Mouse (Mus musculus) splenic B cell, adult 2 months (primary cell): ENCODE results near the gene Yipf3.
A peak's percentile ranks its signal among the peaks of the same experiment; 100 is the strongest.

Source experiments
- DNase-seq: peaks from one replicate; pipeline ENCODE4 v3.0.0-alpha.2; 2011; ENCODE audit warnings: low read depth, low spot score
- H3K27me3 ChIP-seq: 2 replicates; pipeline ENCODE4 v1.6.1; 2012; ENCODE audit warnings: mild to moderate bottlenecking, low read length, moderate library complexity, mixed read lengths; ENCODE audit not compliant: control insufficient read depth, poor library complexity, insufficient read depth, severe bottlenecking
- H3K36me3 ChIP-seq: 2 replicates; pipeline ENCODE4 v1.6.1; 2012; ENCODE audit warnings: mild to moderate bottlenecking, low read length, moderate library complexity, mixed read lengths; ENCODE audit not compliant: control insufficient read depth, poor library complexity, insufficient read depth, severe bottlenecking

Yipf3 gene

GRCm38 (mm10) chr17:46284653-46285052 lies 36.8 kb downstream of the Yipf3 start:
- no peaks in the 10 kb centered on the region for H3K27me3 ChIP-seq
- H3K36me3 ChIP-seq = no peaks in the 10 kb centered on the region; the same call in 1 of the 2 replicates
- no peak for DNase-seq

GRCm38 (mm10) chr17:46285407-46285806 lies 37.5 kb downstream of the Yipf3 start:
- DNase-seq = no peak
- Histone ChIP-seq H3K36me3 (no peaks in the 10 kb centered on the region), H3K27me3 (no peaks in the 10 kb centered on the region)

- no peaks in the 10 kb centered on the region for H3K36me3 ChIP-seq
- DNase-seq = no peak
Observed at GRCm38 (mm10) chr17:46287678-46288095, 39.8 kb downstream of the Yipf3 start.

GRCm38 (mm10) chr17:46296601-46297000 lies 48.7 kb downstream of the Yipf3 start:
- DNase-seq = peak; percentile 57
- Histone ChIP-seq H3K27me3 (peaks cover 4% of the 10 kb centered on the region), H3K36me3 (no peaks in the 10 kb centered on the region)

More at GRCm38 (mm10) chr17:46287678-46288095, 39.8 kb downstream of the Yipf3 start:
- no peaks in the 10 kb centered on the region for H3K27me3 ChIP-seq

- no peak for DNase-seq
Observed at GRCm38 (mm10) chr17:46297028-46297363, 49.1 kb downstream of the Yipf3 start.

GRCm38 (mm10) chr17:46297364-46298219 lies 49.7 kb downstream of the Yipf3 start, which contains the start of gene Dlk2:
Gene Dlk2, plus strand, starts transcription at chr17:46297421.
- DNase-seq = peak; percentile 42
- Histone ChIP-seq H3K27me3 (peaks cover 4% of the 10 kb centered on the region), H3K36me3 (no peaks in the 10 kb centered on the region)

More at GRCm38 (mm10) chr17:46297028-46297363, 49.1 kb downstream of the Yipf3 start:
- H3K27me3 ChIP-seq = peaks cover 4% of the 10 kb centered on the region
- no peaks in the 10 kb centered on the region for H3K36me3 ChIP-seq

GRCm38 (mm10) chr17:46298220-46298913 lies 50.5 kb downstream of the Yipf3 start:
- DNase-seq = peak; percentile 79
- H3K36me3 ChIP-seq = no peaks in the 10 kb centered on the region
- H3K27me3 ChIP-seq = peaks cover 4% of the 10 kb centered on the region

- DNase-seq = no peak
- H3K36me3 ChIP-seq = no peaks in the 10 kb centered on the region; the same call in 1 of the 2 replicates
- peaks cover 4% of the 10 kb centered on the region for H3K27me3 ChIP-seq
Observed at GRCm38 (mm10) chr17:46301892-46302291, 54.0 kb downstream of the Yipf3 start.
